Mouse (Mus musculus) lung, postnatal 0 days (tissue): ENCODE results near the gene Ext2.

Experiments
- CTCF ChIP-seq: IDR thresholded peaks from 2 replicates; pipeline ENCODE4 v1.5.1; 2016; ENCODE audit warnings: antibody characterized with exemption, mild to moderate bottlenecking
- EP300 ChIP-seq: IDR thresholded peaks from 2 replicates; pipeline ENCODE4 v1.6.1; 2016; ENCODE audit warnings: antibody characterized with exemption, mild to moderate bottlenecking, control low read depth

GRCm38 (mm10) chr2:93805066-93805465 lies 17.3 kb downstream of the Ext2 start:
- no peak for TF ChIP-seq CTCF
- no peak for TF ChIP-seq EP300
